Mouse (Mus musculus): ENCODE measurements around the gene Rnf126.
A peak's percentile ranks its signal among the peaks of the same experiment; 100 is the strongest.
"Not testable (repeated sequence)": the region's sequence is repeated elsewhere in the genome, so short reads cannot be mapped to it uniquely, and the experiment has no call there.

Rnf126 gene

GRCm38 (mm10) chr10:79767372-79768244 lies 856 bp upstream of the Rnf126 start:
- peak; percentile 62 to 73 for DNase-seq (ENCODE audit: low spot score in 2 of 2)

GRCm38 (mm10) chr10:79766001-79766507 lies 698 bp downstream of the Rnf126 start:
- DNase-seq (ENCODE audit: low spot score in 2 of 2), result no peak

- DNase-seq (ENCODE audit: low spot score in 2 of 2), result no peak
Measured at GRCm38 (mm10) chr10:79765228-79765745, 1.5 kb downstream of the Rnf126 start.

GRCm38 (mm10) chr10:79764234-79764633 lies 2.5 kb downstream of the Rnf126 start:
- no peak for DNase-seq (ENCODE audit: low spot score in 2 of 2)

GRCm38 (mm10) chr10:79762875-79763274 lies 3.9 kb downstream of the Rnf126 start:
- DNase-seq (ENCODE audit: low spot score in 2 of 2), result no peak

- no peak for DNase-seq (ENCODE audit: low spot score in 2 of 2)
Measured at GRCm38 (mm10) chr10:79760603-79761143, 6.1 kb downstream of the Rnf126 start.

- DNase-seq (ENCODE audit: low spot score in 2 of 2), result not testable (repeated sequence)
Measured at GRCm38 (mm10) chr10:79759675-79760074, 7.1 kb downstream of the Rnf126 start.

- DNase-seq (ENCODE audit: low spot score in 2 of 2), result no peak
Measured at GRCm38 (mm10) chr10:79756660-79757059, 10.1 kb downstream of the Rnf126 start.

- no peak for DNase-seq (ENCODE audit: low spot score in 2 of 2)
Measured at GRCm38 (mm10) chr10:79755854-79756253, 10.9 kb downstream of the Rnf126 start.

GRCm38 (mm10) chr10:79754856-79755516 lies 11.8 kb downstream of the Rnf126 start, which contains the start of gene Fgf22:
TSS of gene Fgf22 (plus strand) at chr10:79755076.
- peak in 1 of 2 experiments; percentile 30 for DNase-seq (ENCODE audit: low spot score in 2 of 2)

GRCm38 (mm10) chr10:79748496-79748895 lies 18.3 kb downstream of the Rnf126 start:
- no peak for DNase-seq (ENCODE audit: low spot score in 2 of 2)

GRCm38 (mm10) chr10:79746774-79747151 lies 20.0 kb downstream of the Rnf126 start:
- DNase-seq (ENCODE audit: low spot score in 2 of 2), result peak in 1 of 2 experiments; percentile 32

GRCm38 (mm10) chr10:79745898-79746773 lies 20.6 kb downstream of the Rnf126 start, which contains the start of gene Polrmt:
TSS of gene Polrmt (minus strand) at chr10:79746581.
- peak; percentile 97 to 99 for DNase-seq (ENCODE audit: low spot score in 2 of 2)

GRCm38 (mm10) chr10:79745411-79745810 lies 21.3 kb downstream of the Rnf126 start:
- DNase-seq (ENCODE audit: low spot score in 2 of 2), result no peak

- no peak for DNase-seq (ENCODE audit: low spot score in 2 of 2)
Measured at GRCm38 (mm10) chr10:79743650-79744365, 22.9 kb downstream of the Rnf126 start.

GRCm38 (mm10) chr10:79743161-79743560 lies 23.6 kb downstream of the Rnf126 start:
- DNase-seq (ENCODE audit: low spot score in 2 of 2), result no peak

- no peak for DNase-seq (ENCODE audit: low spot score in 2 of 2)
Measured at GRCm38 (mm10) chr10:79740863-79741262, 25.9 kb downstream of the Rnf126 start.

- DNase-seq (ENCODE audit: low spot score in 2 of 2), result no peak
Measured at GRCm38 (mm10) chr10:79739234-79739633, 27.5 kb downstream of the Rnf126 start.

GRCm38 (mm10) chr10:79738259-79738658 lies 28.5 kb downstream of the Rnf126 start:
- DNase-seq (ENCODE audit: low spot score in 2 of 2), result no peak

- no peak for DNase-seq (ENCODE audit: low spot score in 2 of 2)
Measured at GRCm38 (mm10) chr10:79736706-79737105, 30.0 kb downstream of the Rnf126 start.

Data from spleen, postnatal 36 days (tissue).